Mouse (Mus musculus) G1E (cell line): Measurements from ENCODE around the gene Tada2a.
A peak's percentile ranks its signal among the peaks of the same experiment; 100 is the strongest.

Experiments used
- CTCF ChIP-seq: IDR thresholded peaks from 2 replicates; pipeline ENCODE4 v1.5.1; 2012; ENCODE audit warnings: low read depth, low read length, inconsistent platforms, mixed read lengths
- GATA1 ChIP-seq: IDR thresholded peaks from 2 replicates; pipeline ENCODE4 v1.6.1; 2012; ENCODE audit warnings: borderline replicate concordance, low read length, inconsistent platforms, mixed read lengths
- GATA2 ChIP-seq: IDR thresholded peaks from 2 replicates; pipeline ENCODE4 v1.6.1; 2012; ENCODE audit warnings: low read depth, low read length, inconsistent platforms, borderline replicate concordance
- POLR2AphosphoS5 ChIP-seq: IDR thresholded peaks from 2 replicates; pipeline ENCODE4 v1.6.1; 2012; ENCODE audit warnings: low read depth, low read length, inconsistent platforms; ENCODE audit not compliant: insufficient replicate concordance
- TAL1 ChIP-seq: conservative IDR thresholded peaks from 2 replicates; pipeline ENCODE4 v1.6.1; 2012; ENCODE audit warnings: low read depth, low read length, inconsistent platforms, mixed read lengths

GRCm38 (mm10) chr11:84031971-84032370, 97.4 kb downstream of the Tada2a start:
- TF ChIP-seq CTCF = peak; percentile 82
- TF ChIP-seq TAL1 = no peak
- no peak for TF ChIP-seq POLR2AphosphoS5
- no peak for TF ChIP-seq GATA1
- TF ChIP-seq GATA2 = no peak
